Mouse (Mus musculus) spleen, adult 2 months (tissue): ENCODE results near the gene Stom.

Experiments
- CTCF ChIP-seq: fragments of 200-500 bp; IDR thresholded peaks from 2 replicates; pipeline ENCODE4 v1.5.1; 2011; ENCODE audit warnings: mild to moderate bottlenecking, inconsistent platforms; ENCODE audit not compliant: insufficient read depth, insufficient read length, insufficient replicate concordance; ENCODE audit errors: extremely low read depth
- POLR2A ChIP-seq: fragments of 200-500 bp; IDR thresholded peaks from 2 replicates; pipeline ENCODE4 v1.6.1; 2011; ENCODE audit warnings: low read depth, low read length, inconsistent platforms

DNA sequence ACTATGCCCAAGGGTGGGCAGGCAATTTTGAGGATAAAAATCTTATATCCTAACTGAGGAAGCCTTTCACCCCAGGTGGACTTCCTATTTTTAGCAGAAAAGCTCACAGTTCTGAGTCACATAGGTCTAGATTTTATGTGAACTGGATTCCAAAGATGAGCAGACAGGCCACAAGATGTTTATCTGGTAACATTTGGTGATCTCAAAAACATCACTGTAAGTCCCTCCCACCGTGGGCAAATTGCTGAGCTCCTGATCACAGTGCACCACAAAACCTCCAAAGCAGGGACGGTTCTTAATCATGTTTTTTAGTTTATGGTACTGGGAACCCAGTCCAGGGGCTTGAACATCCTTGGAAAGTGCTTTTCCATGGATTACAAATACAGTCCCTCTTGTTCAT lies 7.7 kb downstream of the Stom start:
- TF ChIP-seq CTCF: no peak
- TF ChIP-seq POLR2A: no peak
